Mouse (Mus musculus) bone marrow macrophage, adult 2 months (primary cell): ENCODE measurements around the gene Mtor. TPM values are rescaled to one million over a fixed set of nuclear protein-coding genes. Genes with fewer than 3 reads are reported as not detected.
A peak's percentile ranks its signal among the peaks of the same experiment; 100 is the strongest.

ENCODE experiments used
- H3K27ac ChIP-seq: 2 replicates; pipeline ENCODE4 v1.5.1; 2012; ENCODE audit warnings: low read depth, low read length; ENCODE audit not compliant: insufficient read depth
- H3K4me1 ChIP-seq: 2 replicates; pipeline ENCODE4 v1.6.1; 2012; ENCODE audit warnings: low read length; ENCODE audit not compliant: control insufficient read depth, insufficient read depth
- H3K4me3 ChIP-seq: 2 replicates; pipeline ENCODE4 v1.5.1; 2012; ENCODE audit warnings: mild to moderate bottlenecking, low read length, moderate library complexity; ENCODE audit not compliant: insufficient read depth
- CTCF ChIP-seq: IDR thresholded peaks from 2 replicates; pipeline ENCODE4 v1.5.1; 2012; ENCODE audit warnings: low read depth, mild to moderate bottlenecking, low read length, moderate library complexity
- POLR2A ChIP-seq: IDR thresholded peaks from 2 replicates; pipeline ENCODE4 v1.6.1; 2012; ENCODE audit warnings: mild to moderate bottlenecking, low read depth, low read length, borderline replicate concordance
- polyA plus RNA-seq: library from polyadenylated mRNA; stranded (reverse); fragments of >200 nt; gene quantifications from 2 replicates; pipeline ENCODE4 v1.2.4, GENCODE M21; 2012; ENCODE audit not compliant: missing spikeins, insufficient read depth, insufficient read length

Mtor gene
- polyA plus RNA-seq, 1 experiment: 14.1 TPM

DNA sequence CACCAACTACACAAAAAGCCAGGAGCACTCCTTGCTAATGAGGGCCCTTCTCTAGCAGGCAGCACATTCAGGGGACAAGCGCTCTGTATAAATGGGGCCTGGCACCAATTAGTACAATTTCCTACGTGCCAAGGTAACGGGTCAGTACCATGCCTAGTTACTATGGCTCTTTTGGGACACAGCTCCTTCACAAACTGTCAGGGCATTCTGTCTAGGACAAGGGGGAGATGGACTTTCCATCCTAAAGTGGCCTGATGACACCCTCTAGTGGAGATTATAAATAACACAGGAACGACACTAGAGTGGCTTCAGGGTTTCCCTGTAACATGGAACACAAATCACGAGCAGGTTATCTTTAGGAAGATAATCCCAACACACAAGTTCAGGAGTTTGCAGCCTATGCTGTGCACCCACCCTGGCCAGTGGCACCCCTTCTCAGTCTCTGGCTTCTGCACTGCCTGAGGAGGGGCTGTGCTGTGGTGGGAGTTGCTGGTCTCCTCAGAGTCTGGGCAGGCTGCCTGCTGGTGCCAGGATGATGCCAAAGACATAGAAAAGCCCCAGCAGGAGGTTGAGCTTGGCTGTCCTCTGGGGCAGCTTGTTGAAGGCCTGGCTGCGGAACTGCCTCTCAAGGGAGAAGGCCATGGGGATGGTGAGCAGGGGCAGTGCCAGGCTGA lies 12.6 kb upstream of the Mtor start:
- peaks cover 2% of the 10 kb centered on the region; the same call in 1 of the 2 replicates for H3K4me1 ChIP-seq
- H3K27ac ChIP-seq: no peak overlapping the region
- TF ChIP-seq POLR2A: no peak
- TF ChIP-seq CTCF: no peak
- no peak overlapping the region for H3K4me3 ChIP-seq

DNA sequence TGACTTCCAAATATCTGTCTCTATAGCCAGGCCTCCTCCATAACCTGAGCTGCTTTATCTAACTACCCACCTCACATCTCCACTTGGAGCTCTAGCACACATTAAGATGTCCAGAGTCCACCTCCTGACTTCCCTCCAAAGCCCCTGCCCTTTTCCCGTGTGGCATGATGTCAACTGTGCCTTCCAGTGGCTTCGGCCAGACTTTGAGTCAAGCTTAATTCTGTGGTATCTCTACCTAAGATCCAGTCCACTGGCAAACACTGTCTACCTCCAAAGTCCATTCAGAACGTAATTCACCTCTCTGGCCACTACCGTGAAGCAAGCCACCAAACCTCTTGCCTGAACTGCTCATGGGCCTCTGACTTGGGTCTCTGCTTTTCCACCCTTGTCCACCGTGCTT lies 6.5 kb upstream of the Mtor start:
- Histone ChIP-seq H3K27ac (no peak overlapping the region), H3K4me1 (peaks cover 16% of the 10 kb centered on the region), H3K4me3 (no peak overlapping the region)
- TF ChIP-seq POLR2A (no peak), CTCF (no peak)

DNA sequence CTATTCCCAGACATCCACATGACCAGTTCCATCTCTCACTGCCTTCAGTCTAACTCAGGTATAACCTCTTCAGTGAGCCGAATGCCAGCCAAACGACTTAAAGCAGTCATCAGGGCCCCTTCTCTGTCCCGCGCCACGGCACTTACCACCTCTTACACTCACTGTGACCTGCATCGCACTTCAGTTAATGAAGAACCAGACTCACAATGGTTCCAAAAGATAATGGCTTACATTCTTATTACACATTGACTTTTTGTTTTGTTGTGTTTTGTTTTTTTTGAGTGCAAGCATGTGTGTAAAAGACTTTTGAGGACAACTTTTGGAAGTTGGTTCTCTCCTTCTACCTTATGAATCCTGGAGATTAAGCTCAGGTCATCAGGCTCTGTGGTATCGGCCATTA lies 5.8 kb upstream of the Mtor start:
- Histone ChIP-seq H3K4me3 (no peak overlapping the region), H3K4me1 (peaks cover 16% of the 10 kb centered on the region), H3K27ac (no peak overlapping the region)
- TF ChIP-seq POLR2A: no peak
- TF ChIP-seq CTCF: no peak

DNA sequence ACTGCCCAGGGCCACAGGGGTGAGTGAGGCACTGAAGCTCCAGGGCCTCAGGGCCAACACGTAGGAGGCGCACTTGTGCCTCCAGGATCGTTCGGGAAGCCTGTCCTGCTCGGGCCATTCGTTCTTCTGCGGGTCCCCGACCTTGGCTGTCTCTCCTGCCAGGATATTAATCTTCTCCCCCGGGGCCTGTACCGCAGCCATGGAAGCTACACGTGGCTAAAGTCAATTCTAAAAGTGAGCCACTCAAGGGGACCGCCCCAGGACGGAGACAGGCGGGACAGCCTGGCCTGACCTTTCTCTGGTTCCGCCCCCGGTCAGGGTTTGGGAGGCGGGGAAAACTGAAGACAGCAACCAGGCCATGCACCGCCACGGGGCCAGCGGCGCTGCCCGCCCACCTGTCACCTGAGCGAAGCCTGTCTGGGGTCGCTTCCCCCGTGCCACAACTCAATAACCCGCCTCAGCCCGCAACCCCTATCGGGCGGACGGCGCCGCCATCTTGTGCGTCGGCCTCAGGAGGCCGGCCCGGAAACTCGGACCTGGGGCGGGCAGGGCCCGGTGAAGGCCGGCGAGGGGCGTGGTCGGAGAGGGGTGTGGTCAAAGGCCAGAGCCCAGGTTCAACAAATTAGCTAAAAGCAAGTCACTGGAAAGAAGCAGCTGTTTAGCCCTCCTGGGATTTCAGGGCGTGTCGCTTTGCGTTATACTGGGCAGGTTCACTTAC lies 4.0 kb upstream of the Mtor start, which contains the start of gene Ubiad1:
Ubiad1 (minus strand) TSS at position 522 of the 718 bp plus-strand sequence.
- peak; percentile 90 for TF ChIP-seq POLR2A
- no peak for TF ChIP-seq CTCF
- peak within 1 kb of the TSS; percentile 63 for H3K27ac ChIP-seq
- H3K4me1 ChIP-seq: peaks cover 16% of the 10 kb centered on the region
- peak within 1 kb of the TSS; percentile 83 for H3K4me3 ChIP-seq

DNA sequence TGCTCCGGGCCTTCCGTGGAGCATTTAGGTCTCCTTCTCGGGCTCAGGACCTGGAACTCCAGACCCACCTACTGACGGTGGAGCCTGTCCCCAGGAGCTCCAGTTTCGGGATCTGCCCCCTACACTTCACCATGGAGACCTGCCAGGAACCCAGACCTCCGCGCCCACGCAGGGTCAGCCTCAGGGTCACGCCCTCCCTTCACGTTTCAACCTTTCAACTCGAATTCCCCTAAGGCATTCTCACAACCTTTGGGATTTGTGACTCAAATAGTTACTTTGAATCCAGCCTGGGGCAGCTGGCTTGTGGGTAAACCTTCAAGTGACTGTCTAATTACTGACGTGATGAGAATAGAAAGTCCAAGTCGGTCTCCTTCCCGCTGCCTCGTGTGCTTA lies 438 bp downstream of the Mtor start:
- peak overlapping the region; percentile 70 for H3K4me3 ChIP-seq
- peak overlapping the region; percentile 43 for H3K27ac ChIP-seq
- peaks cover 11% of the 10 kb centered on the region for H3K4me1 ChIP-seq
- TF ChIP-seq POLR2A: no peak
- no peak for TF ChIP-seq CTCF

DNA sequence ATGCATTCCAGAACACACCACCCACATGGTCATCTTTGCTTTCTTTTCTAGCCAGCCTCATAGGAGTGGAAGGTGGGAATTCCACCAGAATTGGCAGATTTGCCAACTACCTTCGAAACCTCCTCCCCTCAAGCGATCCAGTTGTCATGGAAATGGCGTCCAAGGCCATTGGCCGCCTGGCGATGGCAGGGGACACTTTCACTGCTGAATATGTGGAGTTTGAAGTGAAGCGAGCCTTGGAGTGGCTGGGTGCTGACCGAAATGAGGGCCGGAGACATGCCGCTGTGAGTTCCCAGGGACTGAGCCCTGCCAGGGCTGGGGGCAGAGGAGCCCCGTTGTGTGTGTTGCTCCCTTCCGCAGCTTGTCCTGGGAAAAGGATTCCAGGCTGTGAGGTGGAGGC lies 5.3 kb downstream of the Mtor start:
- H3K4me1 ChIP-seq: peaks cover 6% of the 10 kb centered on the region
- H3K27ac ChIP-seq: no peak overlapping the region
- H3K4me3 ChIP-seq: no peak overlapping the region
- TF ChIP-seq CTCF (no peak), POLR2A (no peak)

DNA sequence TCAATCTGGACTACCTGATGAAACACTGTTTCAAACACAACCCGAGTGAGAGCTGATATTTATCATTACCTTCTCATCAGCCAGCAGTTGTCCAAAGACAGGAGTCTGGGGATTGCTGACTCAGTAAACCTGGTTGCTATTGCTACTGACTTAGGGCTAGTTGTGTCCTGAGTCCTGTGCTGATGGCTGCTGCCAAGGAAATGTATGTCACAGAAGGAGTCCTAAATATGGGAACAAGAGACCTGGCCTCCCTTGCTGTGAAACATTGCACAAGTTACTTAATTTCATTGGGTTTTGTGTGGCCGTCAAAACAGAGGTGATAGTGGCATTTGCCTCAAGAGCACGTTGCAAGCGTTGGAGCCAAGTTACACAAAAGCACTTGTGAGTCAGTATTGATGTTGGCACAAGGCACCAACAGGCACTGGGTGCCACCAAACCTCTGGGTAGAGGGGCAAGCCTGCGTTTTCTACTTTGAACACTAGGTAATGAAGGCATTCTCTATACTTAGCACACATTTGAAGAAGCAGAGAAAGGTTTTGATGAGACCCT lies 7.1 kb downstream of the Mtor start:
- Histone ChIP-seq H3K27ac (no peak overlapping the region), H3K4me1 (no peaks in the 10 kb centered on the region), H3K4me3 (no peak overlapping the region)
- no peak for TF ChIP-seq POLR2A
- TF ChIP-seq CTCF: no peak

DNA sequence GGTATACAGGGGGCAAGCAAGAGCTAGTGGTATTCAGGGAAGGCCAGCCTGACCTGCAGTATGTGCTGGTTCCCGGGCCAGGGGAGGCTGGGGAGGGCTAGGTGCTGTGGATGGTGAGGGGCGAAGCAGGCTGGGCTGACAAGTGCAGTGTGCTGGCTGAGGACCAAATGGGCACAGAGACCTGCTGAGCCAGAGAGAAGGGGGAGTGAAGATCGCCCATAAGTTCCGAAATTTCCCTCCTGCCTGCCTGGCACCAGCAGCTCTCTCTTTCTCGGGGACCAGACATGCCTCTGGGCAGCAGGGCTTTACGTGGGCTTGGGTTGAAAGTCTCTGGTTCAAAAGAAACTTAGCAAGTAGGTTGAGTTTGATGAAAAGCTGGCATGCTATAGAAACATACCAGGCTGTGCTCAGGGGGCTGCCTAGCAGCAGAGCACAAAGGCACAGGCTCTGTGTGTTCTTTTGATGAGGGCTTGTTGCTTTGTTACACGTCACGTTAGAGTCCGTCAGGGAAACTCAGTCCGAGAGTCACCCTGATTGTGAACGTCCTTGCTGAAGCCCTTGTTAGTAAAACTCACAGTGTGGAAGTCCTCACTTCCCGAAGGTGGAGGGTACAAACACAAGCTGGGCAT lies 12.4 kb downstream of the Mtor start:
- Histone ChIP-seq H3K4me1 (no peaks in the 10 kb centered on the region), H3K27ac (no peak overlapping the region), H3K4me3 (no peak overlapping the region)
- TF ChIP-seq CTCF: no peak
- TF ChIP-seq POLR2A: no peak

DNA sequence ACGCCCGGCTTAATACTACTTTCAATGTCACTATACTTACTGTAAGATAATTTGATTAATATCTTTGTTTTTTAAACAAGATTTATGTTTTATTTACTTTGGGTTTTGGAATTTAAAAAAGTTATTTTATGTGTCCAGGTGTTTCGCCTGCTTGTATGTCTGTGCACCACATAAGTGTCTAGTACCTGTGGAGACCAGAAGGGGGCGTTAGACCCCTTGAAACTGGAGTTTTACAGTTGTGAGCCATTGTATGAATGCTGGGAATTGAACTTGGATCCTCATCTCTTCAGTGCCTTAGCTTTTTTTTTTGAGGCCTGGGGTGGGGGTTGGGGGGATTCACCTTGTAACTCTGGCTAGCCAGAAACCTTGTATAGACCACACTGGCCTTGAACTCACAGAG lies 13.4 kb downstream of the Mtor start:
- TF ChIP-seq CTCF: no peak
- no peak for TF ChIP-seq POLR2A
- no peak overlapping the region for H3K4me3 ChIP-seq
- H3K27ac ChIP-seq: no peak overlapping the region

DNA sequence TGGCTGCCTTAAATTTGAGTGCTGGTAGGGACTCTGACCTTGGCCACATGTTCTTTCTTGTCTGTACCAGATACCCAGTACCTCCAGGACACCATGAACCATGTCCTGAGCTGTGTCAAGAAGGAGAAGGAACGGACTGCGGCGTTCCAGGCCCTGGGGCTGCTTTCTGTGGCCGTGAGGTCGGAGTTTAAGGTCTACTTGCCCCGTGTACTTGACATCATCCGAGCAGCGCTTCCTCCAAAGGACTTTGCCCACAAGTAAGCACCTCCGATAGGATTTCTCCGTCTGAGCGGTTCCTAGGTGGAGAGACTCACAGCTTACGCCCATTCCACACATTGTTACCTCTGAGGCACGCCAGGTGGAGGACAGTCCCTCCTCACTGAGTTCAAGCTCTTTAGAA lies 14.3 kb downstream of the Mtor start:
- Histone ChIP-seq H3K27ac (no peak overlapping the region), H3K4me3 (no peak overlapping the region), H3K4me1 (no peaks in the 10 kb centered on the region; the same call in 1 of the 2 replicates)
- TF ChIP-seq POLR2A: no peak
- no peak for TF ChIP-seq CTCF

More for the DNA sequence above, 13.4 kb downstream of the Mtor start:
- no peaks in the 10 kb centered on the region; the same call in 1 of the 2 replicates for H3K4me1 ChIP-seq
